Mouse (Mus musculus): ENCODE results near the gene Frrs1l.

The Frrs1l gene

GRCm38 (mm10) chr4:56990215-56990584, at the start of gene Frrs1l:
Gene Frrs1l, minus strand, starts transcription at chr4:56990391.
- peak; percentile 86 for DNase-seq (ENCODE audit: low read depth, low spot score)

GRCm38 (mm10) chr4:57039127-57040031, 49.2 kb upstream of the Frrs1l start:
- DNase-seq (ENCODE audit: low read depth, low spot score) = peak; percentile 95

- no peak for DNase-seq (ENCODE audit: low read depth, low spot score)
These were observed 47.4 kb upstream of the Frrs1l start for GRCm38 (mm10) chr4:57037554-57037953.

GRCm38 (mm10) chr4:57034169-57034568, 44.0 kb upstream of the Frrs1l start:
- DNase-seq (ENCODE audit: low read depth, low spot score) = no peak

GRCm38 (mm10) chr4:57031440-57031839, 41.2 kb upstream of the Frrs1l start:
- no peak for DNase-seq (ENCODE audit: low read depth, low spot score)

GRCm38 (mm10) chr4:57027954-57028353, 37.8 kb upstream of the Frrs1l start:
- DNase-seq (ENCODE audit: low read depth, low spot score) = no peak

GRCm38 (mm10) chr4:57023527-57023926, 33.3 kb upstream of the Frrs1l start:
- no peak for DNase-seq (ENCODE audit: low read depth, low spot score)

GRCm38 (mm10) chr4:57021288-57021687, 31.1 kb upstream of the Frrs1l start:
- peak; percentile 40 for DNase-seq (ENCODE audit: low read depth, low spot score)

GRCm38 (mm10) chr4:57017229-57017628, 27.0 kb upstream of the Frrs1l start:
- peak; percentile 73 for DNase-seq (ENCODE audit: low read depth, low spot score)

GRCm38 (mm10) chr4:57016366-57017171, 26.4 kb upstream of the Frrs1l start:
- DNase-seq (ENCODE audit: low read depth, low spot score) = no peak

- DNase-seq (ENCODE audit: low read depth, low spot score) = no peak
These were observed 24.8 kb upstream of the Frrs1l start for GRCm38 (mm10) chr4:57015032-57015431.

- no peak for DNase-seq (ENCODE audit: low read depth, low spot score)
These were observed 21.4 kb upstream of the Frrs1l start for GRCm38 (mm10) chr4:57011454-57012046.

- DNase-seq (ENCODE audit: low read depth, low spot score) = peak; percentile 18
These were observed 20.7 kb upstream of the Frrs1l start for GRCm38 (mm10) chr4:57010919-57011318.

GRCm38 (mm10) chr4:57010425-57010824, 20.2 kb upstream of the Frrs1l start:
- no peak for DNase-seq (ENCODE audit: low read depth, low spot score)

- no peak for DNase-seq (ENCODE audit: low read depth, low spot score)
These were observed 17.5 kb upstream of the Frrs1l start for GRCm38 (mm10) chr4:57007717-57008116.

- peak; percentile 21 for DNase-seq (ENCODE audit: low read depth, low spot score)
These were observed 14.8 kb upstream of the Frrs1l start for GRCm38 (mm10) chr4:57005011-57005410.

GRCm38 (mm10) chr4:57003886-57004285, 13.7 kb upstream of the Frrs1l start:
- peak; percentile 23 for DNase-seq (ENCODE audit: low read depth, low spot score)

GRCm38 (mm10) chr4:57002751-57003150, 12.6 kb upstream of the Frrs1l start:
- no peak for DNase-seq (ENCODE audit: low read depth, low spot score)

GRCm38 (mm10) chr4:57001437-57001836, 11.2 kb upstream of the Frrs1l start:
- no peak for DNase-seq (ENCODE audit: low read depth, low spot score)

GRCm38 (mm10) chr4:56993331-56993730, 3.1 kb upstream of the Frrs1l start:
- peak; percentile 47 for DNase-seq (ENCODE audit: low read depth, low spot score)

- peak; percentile 47 for DNase-seq (ENCODE audit: low read depth, low spot score)
These were observed 1.8 kb upstream of the Frrs1l start for GRCm38 (mm10) chr4:56991951-56992350.

Measured in brain, adult 2 months (tissue).